Mouse (Mus musculus): ENCODE results near the gene Arhgef39. TPM values are rescaled to one million over a fixed set of nuclear protein-coding genes. Genes with fewer than 3 reads are reported as not detected.

The Arhgef39 gene
- polyA plus RNA-seq, 1 experiment from 2014 or later = 34.8 TPM

DNA sequence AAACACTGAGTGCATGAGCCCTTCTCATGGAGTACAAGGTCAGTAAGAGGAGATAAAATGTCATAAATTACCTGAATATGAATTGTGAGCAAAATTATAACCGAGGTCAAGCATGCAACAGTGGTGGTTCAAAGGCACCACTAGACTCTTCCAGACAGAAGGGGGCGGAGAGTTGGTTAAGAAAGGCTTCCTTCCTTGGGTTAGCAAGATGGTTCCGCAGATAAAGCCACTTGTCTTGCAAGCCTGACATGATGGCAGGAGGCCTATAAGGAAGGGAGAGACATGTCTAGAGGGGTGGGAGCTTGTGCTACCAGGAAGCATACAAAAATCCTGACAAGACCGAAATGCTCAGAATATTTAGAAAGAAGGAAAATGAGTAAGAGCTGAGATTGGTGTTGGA is 4.8 kb upstream of the Arhgef39 start:
- Histone ChIP-seq H3K36me3 (ENCODE audit: control insufficient read depth, insufficient read depth, low read length) (no peaks in the 10 kb centered on the region), H3K4me3 (ENCODE audit: low read depth, low read length) (no peak overlapping the region)

DNA sequence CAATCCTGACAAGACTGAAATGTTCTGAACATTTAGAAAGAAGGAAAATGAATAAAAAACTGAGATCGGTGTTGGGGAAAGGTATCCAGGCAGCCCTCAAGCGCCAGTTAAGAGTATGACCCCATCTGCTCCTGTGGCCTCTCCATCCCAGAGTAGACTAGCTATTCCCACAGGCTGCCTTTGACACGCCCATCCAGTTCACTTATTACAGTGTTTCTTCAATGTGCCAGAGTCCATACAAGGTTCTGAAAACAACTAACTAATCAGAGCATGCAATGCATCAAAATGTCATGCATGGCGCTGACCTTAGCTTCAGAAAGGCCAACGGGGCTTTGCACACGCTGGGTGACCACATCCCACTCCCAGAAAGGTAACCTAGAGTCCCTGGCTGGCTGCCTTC is 4.0 kb upstream of the Arhgef39 start:
- ATAC-seq (ENCODE audit: low FRiP score) (no peak), DNase-seq (ENCODE audit: low spot score) (no peak)
- Histone ChIP-seq H3K4me2 (replicated peaks; ENCODE audit: low read depth, low read length) (no peak overlapping the region), H3K27ac (ENCODE audit: low read depth, low read length) (no peak overlapping the region), H3K36me3 (ENCODE audit: control insufficient read depth, insufficient read depth, low read length) (no peaks in the 10 kb centered on the region), H3K9ac (ENCODE audit: low read depth, low read length) (no peak overlapping the region), H3K9me3 (ENCODE audit: control insufficient read depth, low read length) (no peaks in the 10 kb centered on the region), H3K27me3 (ENCODE audit: control insufficient read depth, insufficient read depth, low read length) (peaks cover 4% of the 10 kb centered on the region; the same call in 1 of the 2 replicates), H3K4me3 (ENCODE audit: low read depth, low read length) (no peak overlapping the region), H3K4me1 (replicated peaks; ENCODE audit: control insufficient read depth, insufficient read depth, low read length) (0 out of 2 replicates have a peak, but pooled peaks cover 5% of the 10 kb centered on the region)
- WGBS = 79% methylated on average over 6 of the region's 6 CpGs

More for the DNA sequence above, 4.8 kb upstream of the Arhgef39 start:
- no peak overlapping the region for H3K9ac ChIP-seq (ENCODE audit: low read depth, low read length)
- no peaks in the 10 kb centered on the region for H3K9me3 ChIP-seq (ENCODE audit: control insufficient read depth, low read length)
- 85% methylated on average over 4 of the region's 4 CpGs for WGBS
- H3K4me1 ChIP-seq (replicated peaks; ENCODE audit: control insufficient read depth, insufficient read depth, low read length) = 0 out of 2 replicates have a peak, but pooled peaks cover 4% of the 10 kb centered on the region
- ATAC-seq (ENCODE audit: low FRiP score) = no peak
- H3K4me2 ChIP-seq (replicated peaks; ENCODE audit: low read depth, low read length) = no peak overlapping the region
- no peak overlapping the region for H3K27ac ChIP-seq (ENCODE audit: low read depth, low read length)
- no peak for DNase-seq (ENCODE audit: low spot score)
- H3K27me3 ChIP-seq (ENCODE audit: control insufficient read depth, insufficient read depth, low read length) = peaks cover 4% of the 10 kb centered on the region; the same call in 1 of the 2 replicates

DNA sequence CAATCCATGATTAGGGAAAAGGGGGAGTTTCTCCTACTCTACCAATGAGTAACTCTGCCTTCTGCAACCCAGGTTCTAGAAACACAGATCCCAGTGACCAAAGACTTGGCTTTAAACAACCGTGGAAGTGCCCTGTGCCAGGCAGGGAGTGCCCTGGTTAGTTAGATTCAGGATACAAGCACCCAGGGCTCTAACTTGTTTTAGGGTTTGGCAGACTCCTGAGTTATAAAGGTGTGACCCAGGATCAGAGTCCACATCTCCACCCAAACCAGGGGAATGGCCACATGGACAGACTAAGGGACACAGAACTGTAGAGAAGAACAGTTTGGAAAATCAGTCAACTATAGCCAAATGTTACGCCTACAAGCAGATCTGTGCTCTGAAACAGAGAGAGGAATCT is 3.5 kb upstream of the Arhgef39 start:
- Histone ChIP-seq H3K9ac (ENCODE audit: low read depth, low read length) (no peak overlapping the region), H3K4me1 (replicated peaks; ENCODE audit: control insufficient read depth, insufficient read depth, low read length) (0 out of 2 replicates have a peak, but pooled peaks cover 5% of the 10 kb centered on the region), H3K4me2 (replicated peaks; ENCODE audit: low read depth, low read length) (no peak overlapping the region), H3K36me3 (ENCODE audit: control insufficient read depth, insufficient read depth, low read length) (no peaks in the 10 kb centered on the region), H3K27ac (ENCODE audit: low read depth, low read length) (no peak overlapping the region), H3K9me3 (ENCODE audit: control insufficient read depth, low read length) (no peaks in the 10 kb centered on the region), H3K4me3 (ENCODE audit: low read depth, low read length) (no peak overlapping the region), H3K27me3 (ENCODE audit: control insufficient read depth, insufficient read depth, low read length) (peaks cover 4% of the 10 kb centered on the region; the same call in 1 of the 2 replicates)
- 78% methylated on average over 2 of the region's 2 CpGs for WGBS
- no peak for ATAC-seq (ENCODE audit: low FRiP score)
- no peak for DNase-seq (ENCODE audit: low spot score)

DNA sequence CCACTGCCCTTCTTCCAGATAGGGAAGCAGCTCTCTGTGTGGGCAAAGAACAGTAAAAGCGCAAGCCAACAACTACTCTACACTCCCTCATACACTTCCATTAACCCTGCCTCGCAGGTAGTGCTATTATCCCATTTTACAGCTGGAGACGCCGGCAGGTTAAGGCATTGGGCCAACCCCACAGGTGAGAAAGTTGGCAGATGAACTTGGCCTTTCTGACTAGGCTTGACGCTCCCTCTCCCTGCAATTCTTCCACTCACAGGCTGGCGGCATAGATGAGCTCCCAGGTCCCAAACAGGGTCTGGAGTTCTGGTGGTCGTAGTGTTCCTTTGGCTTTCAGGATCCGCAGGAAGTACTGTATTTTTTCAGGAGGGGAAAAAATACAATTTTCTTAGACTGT is 512 bp downstream of the Arhgef39 start:
- Histone ChIP-seq H3K36me3 (ENCODE audit: control insufficient read depth, insufficient read depth, low read length) (no peaks in the 10 kb centered on the region), H3K9ac (ENCODE audit: low read depth, low read length) (peak overlapping the region; percentile 56), H3K4me1 (replicated peaks; ENCODE audit: control insufficient read depth, insufficient read depth, low read length) (peaks cover 5% of the 10 kb centered on the region; the same call in 1 of the 2 replicates), H3K9me3 (ENCODE audit: control insufficient read depth, low read length) (no peaks in the 10 kb centered on the region), H3K4me2 (replicated peaks; ENCODE audit: low read depth, low read length) (peak overlapping the region; percentile 74), H3K4me3 (ENCODE audit: low read depth, low read length) (peak overlapping the region; percentile 54), H3K27me3 (ENCODE audit: control insufficient read depth, insufficient read depth, low read length) (no peaks in the 10 kb centered on the region), H3K27ac (ENCODE audit: low read depth, low read length) (no peak overlapping the region)
- WGBS = 13% methylated on average over 8 of the region's 8 CpGs
- ATAC-seq (ENCODE audit: low FRiP score) (peak; percentile 61; the same call in 1 of the 2 replicates), DNase-seq (ENCODE audit: low spot score) (peak; percentile 58)

DNA sequence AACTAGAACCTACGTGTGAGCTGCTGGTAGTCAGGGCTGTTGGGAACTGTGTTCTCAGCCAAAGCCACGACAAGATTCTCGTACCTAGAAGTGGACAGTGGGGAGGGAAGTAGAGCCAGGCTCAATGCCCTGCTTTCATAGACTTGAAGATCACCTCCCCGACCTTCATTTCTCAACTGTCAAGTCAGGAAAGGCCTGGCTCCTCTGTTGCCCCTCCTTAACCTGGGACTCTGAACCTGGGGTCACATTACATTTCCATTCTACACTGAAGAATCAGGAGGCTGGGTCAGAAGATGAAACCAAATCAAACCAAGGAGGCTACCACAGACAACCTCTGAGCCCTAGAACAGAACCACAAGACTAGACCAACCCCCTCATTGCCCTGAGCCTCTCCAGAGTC is 1.5 kb downstream of the Arhgef39 start:
- Histone ChIP-seq H3K9ac (ENCODE audit: low read depth, low read length) (no peak overlapping the region), H3K27ac (ENCODE audit: low read depth, low read length) (no peak overlapping the region), H3K4me1 (replicated peaks; ENCODE audit: control insufficient read depth, insufficient read depth, low read length) (peaks cover 5% of the 10 kb centered on the region; the same call in 1 of the 2 replicates), H3K4me3 (ENCODE audit: low read depth, low read length) (peak overlapping the region; percentile 54; the same call in 1 of the 2 replicates), H3K27me3 (ENCODE audit: control insufficient read depth, insufficient read depth, low read length) (no peaks in the 10 kb centered on the region), H3K4me2 (replicated peaks; ENCODE audit: low read depth, low read length) (peak overlapping the region; percentile 74), H3K36me3 (ENCODE audit: control insufficient read depth, insufficient read depth, low read length) (no peaks in the 10 kb centered on the region), H3K9me3 (ENCODE audit: control insufficient read depth, low read length) (no peaks in the 10 kb centered on the region)
- no peak for DNase-seq (ENCODE audit: low spot score)
- no peak for ATAC-seq (ENCODE audit: low FRiP score)
- 73% methylated on average over 4 of the region's 4 CpGs for WGBS

DNA sequence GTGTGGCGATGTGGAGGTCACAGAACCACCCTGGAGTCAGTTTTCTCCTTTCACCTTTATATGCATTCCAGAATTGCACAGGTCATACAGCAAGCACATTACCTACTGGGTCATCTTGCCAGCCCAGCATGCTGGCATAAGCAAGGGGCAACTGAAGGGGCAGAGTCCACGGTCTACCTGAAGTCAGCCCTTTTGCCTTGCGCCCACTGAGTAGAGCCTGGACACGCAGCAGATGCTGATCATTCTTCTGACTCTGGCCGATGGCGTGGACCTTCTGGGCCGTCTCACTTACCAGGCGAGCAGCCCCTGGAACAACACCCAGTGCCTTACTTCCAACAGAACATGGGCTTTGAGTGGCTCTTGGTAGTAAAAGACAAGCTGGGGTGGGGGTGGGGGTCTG is 2.1 kb downstream of the Arhgef39 start:
- H3K4me3 ChIP-seq (ENCODE audit: low read depth, low read length) = no peak overlapping the region
- H3K9me3 ChIP-seq (ENCODE audit: control insufficient read depth, low read length) = no peaks in the 10 kb centered on the region
- H3K4me2 ChIP-seq (replicated peaks; ENCODE audit: low read depth, low read length) = no peak overlapping the region
- DNase-seq (ENCODE audit: low spot score) (no peak), ATAC-seq (ENCODE audit: low FRiP score) (no peak)
- no peak overlapping the region for H3K27ac ChIP-seq (ENCODE audit: low read depth, low read length)
- WGBS = 94% methylated on average over 8 of the region's 8 CpGs
- no peaks in the 10 kb centered on the region for H3K27me3 ChIP-seq (ENCODE audit: control insufficient read depth, insufficient read depth, low read length)
- H3K9ac ChIP-seq (ENCODE audit: low read depth, low read length) = no peak overlapping the region
- no peaks in the 10 kb centered on the region for H3K36me3 ChIP-seq (ENCODE audit: control insufficient read depth, insufficient read depth, low read length)
- H3K4me1 ChIP-seq (replicated peaks; ENCODE audit: control insufficient read depth, insufficient read depth, low read length) = peaks cover 5% of the 10 kb centered on the region; the same call in 1 of the 2 replicates

DNA sequence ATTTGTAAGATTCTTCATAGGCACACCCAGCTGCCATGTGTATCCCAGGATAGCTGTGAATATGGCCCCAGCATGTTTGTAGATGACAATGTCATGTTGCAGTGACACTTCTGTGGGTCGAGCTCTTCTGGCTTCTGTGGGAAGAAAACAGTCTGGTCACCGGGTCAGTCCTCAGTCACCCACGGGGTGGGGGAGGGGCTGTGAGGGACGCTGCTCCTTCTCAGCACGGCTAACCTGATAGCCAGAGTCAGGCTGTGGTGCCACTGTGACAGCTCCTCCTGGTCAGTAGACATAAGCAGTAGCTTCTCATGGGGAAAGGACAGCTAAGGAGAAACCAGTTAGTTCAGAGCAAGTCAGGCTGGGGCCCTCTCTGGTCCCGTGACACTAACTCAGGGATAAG is 2.9 kb downstream of the Arhgef39 start:
- Histone ChIP-seq H3K4me3 (ENCODE audit: low read depth, low read length) (no peak overlapping the region), H3K9me3 (ENCODE audit: control insufficient read depth, low read length) (no peaks in the 10 kb centered on the region), H3K36me3 (ENCODE audit: control insufficient read depth, insufficient read depth, low read length) (no peaks in the 10 kb centered on the region), H3K4me1 (replicated peaks; ENCODE audit: control insufficient read depth, insufficient read depth, low read length) (peaks cover 5% of the 10 kb centered on the region; the same call in 1 of the 2 replicates), H3K9ac (ENCODE audit: low read depth, low read length) (no peak overlapping the region), H3K4me2 (replicated peaks; ENCODE audit: low read depth, low read length) (no peak overlapping the region), H3K27ac (ENCODE audit: low read depth, low read length) (no peak overlapping the region), H3K27me3 (ENCODE audit: control insufficient read depth, insufficient read depth, low read length) (no peaks in the 10 kb centered on the region)
- ATAC-seq (ENCODE audit: low FRiP score) = no peak
- no peak for DNase-seq (ENCODE audit: low spot score)
- 60% methylated on average over 6 of the region's 6 CpGs for WGBS

DNA sequence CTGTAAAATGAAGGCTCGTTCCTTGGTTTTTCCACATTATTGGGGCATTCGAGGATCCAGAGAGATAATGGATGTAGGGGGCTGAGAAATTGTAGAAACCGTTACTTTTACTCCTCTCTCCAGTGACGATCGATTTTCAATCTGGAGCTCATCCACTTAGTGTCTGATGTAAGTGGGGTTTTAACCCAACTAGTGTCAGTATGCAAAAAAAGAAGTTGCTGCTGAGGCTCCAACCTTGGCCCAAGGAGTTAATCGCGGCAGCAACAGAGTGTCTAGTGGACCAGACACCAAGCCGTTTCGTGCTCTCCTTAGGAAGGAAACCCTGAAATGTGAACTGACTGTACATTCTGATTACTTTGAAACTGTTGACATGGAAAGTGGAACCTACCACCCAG is 5.7 kb downstream of the Arhgef39 start:
- 4% methylated on average over 9 of the region's 9 CpGs for WGBS
- Histone ChIP-seq H3K4me2 (replicated peaks; ENCODE audit: low read depth, low read length) (peak overlapping the region; percentile 60), H3K9ac (ENCODE audit: low read depth, low read length) (peak overlapping the region; percentile 71), H3K9me3 (ENCODE audit: control insufficient read depth, low read length) (no peaks in the 10 kb centered on the region), H3K27ac (ENCODE audit: low read depth, low read length) (no peak overlapping the region), H3K36me3 (ENCODE audit: control insufficient read depth, insufficient read depth, low read length) (no peaks in the 10 kb centered on the region), H3K27me3 (ENCODE audit: control insufficient read depth, insufficient read depth, low read length) (no peaks in the 10 kb centered on the region), H3K4me1 (replicated peaks; ENCODE audit: control insufficient read depth, insufficient read depth, low read length) (peaks cover 5% of the 10 kb centered on the region; the same call in 1 of the 2 replicates), H3K4me3 (ENCODE audit: low read depth, low read length) (peak overlapping the region; percentile 64)
- no peak for ATAC-seq (ENCODE audit: low FRiP score)
- no peak for DNase-seq (ENCODE audit: low spot score)

DNA sequence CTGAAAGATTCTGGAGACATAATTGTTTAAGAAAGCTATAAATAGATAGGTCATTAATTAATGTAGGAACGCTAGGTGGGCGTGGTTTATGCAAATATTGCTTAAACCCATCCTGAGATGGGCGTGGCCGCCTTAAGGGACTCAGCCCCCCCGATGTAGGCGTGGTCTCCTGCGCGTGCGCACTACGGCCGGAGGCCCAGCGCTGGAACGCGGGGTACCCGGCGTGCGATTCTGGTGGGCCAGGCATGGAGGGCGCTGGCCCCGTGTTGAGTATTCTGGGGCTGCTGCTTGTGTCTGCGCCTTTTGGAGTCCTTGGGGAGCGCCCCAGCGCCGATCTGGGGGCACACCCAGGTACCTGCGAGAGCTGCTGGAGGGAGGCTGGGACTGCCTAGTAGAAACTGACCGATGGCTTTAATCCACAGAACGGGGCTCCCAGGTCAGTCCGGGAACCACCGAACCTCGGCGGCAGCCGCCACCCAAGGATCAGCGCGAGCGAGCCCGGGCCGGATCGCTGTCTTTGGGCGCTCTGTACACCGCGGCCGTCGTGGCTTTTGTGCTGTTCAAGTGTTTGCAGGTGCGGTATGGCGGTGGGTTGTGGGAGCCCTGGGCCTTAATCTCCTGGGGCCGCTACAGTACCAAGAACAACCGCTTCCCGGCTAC is 6.2 kb downstream of the Arhgef39 start:
- DNase-seq (ENCODE audit: low spot score) (peak; percentile 99), ATAC-seq (ENCODE audit: low FRiP score) (peak; percentile 91)
- Histone ChIP-seq H3K36me3 (ENCODE audit: control insufficient read depth, insufficient read depth, low read length) (no peaks in the 10 kb centered on the region), H3K27me3 (ENCODE audit: control insufficient read depth, insufficient read depth, low read length) (no peaks in the 10 kb centered on the region), H3K4me3 (ENCODE audit: low read depth, low read length) (peak overlapping the region; percentile 64), H3K27ac (ENCODE audit: low read depth, low read length) (peak overlapping the region; percentile 84), H3K9ac (ENCODE audit: low read depth, low read length) (peak overlapping the region; percentile 71), H3K4me2 (replicated peaks; ENCODE audit: low read depth, low read length) (peak overlapping the region; percentile 60), H3K4me1 (replicated peaks; ENCODE audit: control insufficient read depth, insufficient read depth, low read length) (no peaks in the 10 kb centered on the region; the same call in 1 of the 2 replicates), H3K9me3 (ENCODE audit: control insufficient read depth, low read length) (no peaks in the 10 kb centered on the region)
- under 1% methylated on average over 47 of the region's 47 CpGs for WGBS
